Mouse (Mus musculus) neural tube, embryonic 15.5 days (tissue): Measurements from ENCODE around the gene Fbxw21. TPM values are rescaled to one million over a fixed set of nuclear protein-coding genes. Genes with fewer than 3 reads are reported as not detected.

Experiments used
- ATAC-seq: fragments of 200-750 bp; cut with Nextera tagmentation; 2 replicates; pipeline ENCODE4 v1.8.0; 2017; ENCODE audit warnings: mild to moderate bottlenecking, moderate TSS enrichment, moderate library complexity; ENCODE audit not compliant: low FRiP score
- H3K27ac ChIP-seq: fragments of 300-500 bp; sonication (generic); replicated peaks from 2 replicates; pipeline ENCODE4 v1.5.1; 2015; ENCODE audit warnings: mild to moderate bottlenecking, inconsistent platforms
- H3K27me3 ChIP-seq: fragments of 300-500 bp; sonication (generic); replicated peaks from 2 replicates; pipeline ENCODE4 v1.6.1; 2015; ENCODE audit warnings: inconsistent platforms
- H3K36me3 ChIP-seq: fragments of 300-500 bp; sonication (generic); 2 replicates; pipeline ENCODE4 v1.6.1; 2015; ENCODE audit warnings: inconsistent platforms
- H3K4me1 ChIP-seq: fragments of 300-500 bp; sonication (generic); 2 replicates; pipeline ENCODE4 v1.6.1; 2015; ENCODE audit warnings: inconsistent platforms
- H3K4me2 ChIP-seq: fragments of 300-500 bp; sonication (generic); 2 replicates; pipeline ENCODE4 v1.6.1; 2015; ENCODE audit warnings: inconsistent platforms, mild to moderate bottlenecking, moderate library complexity
- H3K4me3 ChIP-seq: fragments of 300-500 bp; sonication (generic); replicated peaks from 2 replicates; pipeline ENCODE4 v1.5.1; 2015; ENCODE audit warnings: mild to moderate bottlenecking, inconsistent platforms
- H3K9ac ChIP-seq: fragments of 300-500 bp; sonication (generic); replicated peaks from 2 replicates; pipeline ENCODE4 v1.6.1; 2015; ENCODE audit warnings: mild to moderate bottlenecking, inconsistent platforms
- H3K9me3 ChIP-seq: fragments of 300-500 bp; sonication (generic); replicated peaks from 2 replicates; pipeline ENCODE4 v1.6.1; 2016; ENCODE audit warnings: inconsistent platforms
- WGBS: fragments of 180-500 bp; shearing (Covaris S2); methylation state at CpG from one replicate; pipeline ENCODE4 v1.1.7; 2015; ENCODE audit warnings: mixed read lengths; 5-methylcytosine and 5-hydroxymethylcytosine counted together
- polyA plus RNA-seq: library from polyadenylated mRNA; unstranded; fragments of >200 nt; fragmentation: Nextera tagmentation; extraction: Ambion mirVana; gene quantifications from 2 replicates; pipeline ENCODE4 v1.2.1, GENCODE M21; 2015

Gene Fbxw21
- polyA plus RNA-seq, 1 experiment from 2014 or later = not detected

DNA sequence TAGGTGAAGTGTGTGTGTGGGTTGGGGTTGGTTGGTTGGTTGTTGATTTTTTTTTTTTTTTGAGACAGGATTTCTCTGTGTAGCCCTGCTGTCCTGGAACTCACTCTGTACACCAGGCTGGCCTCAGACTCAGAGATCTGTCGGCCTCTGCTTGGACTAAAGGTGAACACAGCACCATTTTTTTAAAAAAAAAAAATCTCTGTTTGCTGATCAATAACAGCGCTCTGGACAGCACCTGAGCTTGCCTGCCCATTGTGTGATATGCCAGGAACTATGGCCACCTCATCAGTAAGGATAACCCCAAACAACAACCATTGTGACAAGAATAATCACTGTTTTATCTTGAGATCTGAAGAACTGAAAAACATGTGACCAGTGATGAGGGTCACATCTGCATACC, 36.8 kb downstream of the Fbxw21 start:
- H3K9ac ChIP-seq = no peak overlapping the region
- no peak overlapping the region for H3K4me3 ChIP-seq
- no peak for ATAC-seq
- no peaks in the 10 kb centered on the region for H3K36me3 ChIP-seq
- 88% methylated on average over 2 of the region's 2 CpGs for WGBS
- H3K27ac ChIP-seq = no peak overlapping the region
- H3K4me2 ChIP-seq = no peak overlapping the region
- peaks cover 6% of the 10 kb centered on the region; the same call in 1 of the 2 replicates for H3K4me1 ChIP-seq
- H3K27me3 ChIP-seq = no peaks in the 10 kb centered on the region
- H3K9me3 ChIP-seq = no peaks in the 10 kb centered on the region

DNA sequence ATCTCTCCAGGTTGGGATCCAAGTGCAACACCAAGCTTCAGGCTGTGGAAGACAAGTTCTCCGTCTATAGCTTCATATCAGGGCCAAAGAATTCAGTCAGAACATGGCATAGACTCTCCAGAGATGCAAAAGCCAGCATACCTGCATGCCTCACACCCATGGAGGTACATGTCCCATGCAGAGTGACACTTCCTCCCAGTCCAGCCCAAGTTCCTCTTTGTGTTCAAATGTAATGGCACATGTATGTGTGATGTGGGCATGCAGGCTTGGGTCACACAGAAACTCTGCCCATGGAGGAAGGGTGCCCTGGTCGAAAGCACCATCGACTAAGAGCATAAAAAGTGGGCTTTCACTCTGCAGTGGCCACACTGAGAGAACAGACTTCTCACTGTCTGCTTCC, 37.7 kb downstream of the Fbxw21 start:
- Histone ChIP-seq H3K9ac (no peak overlapping the region), H3K4me2 (no peak overlapping the region), H3K4me1 (peaks cover 6% of the 10 kb centered on the region; the same call in 1 of the 2 replicates), H3K9me3 (no peaks in the 10 kb centered on the region), H3K4me3 (no peak overlapping the region), H3K27me3 (no peaks in the 10 kb centered on the region), H3K27ac (no peak overlapping the region), H3K36me3 (peaks cover 4% of the 10 kb centered on the region; the same call in 1 of the 2 replicates)
- WGBS = 89% methylated on average over 3 of the region's 3 CpGs
- no peak for ATAC-seq

GRCm38 (mm10) chr9:109123266-109123665, 38.6 kb downstream of the Fbxw21 start:
- no peak overlapping the region for H3K4me2 ChIP-seq
- peaks cover 13% of the 10 kb centered on the region for H3K36me3 ChIP-seq
- H3K27ac ChIP-seq = no peak overlapping the region
- 0 out of 2 replicates have a peak overlapping the region, but pooled peaks have one; percentile 17 for H3K9ac ChIP-seq
- no peaks in the 10 kb centered on the region for H3K9me3 ChIP-seq
- peaks cover 6% of the 10 kb centered on the region; the same call in 1 of the 2 replicates for H3K4me1 ChIP-seq
- H3K27me3 ChIP-seq = no peaks in the 10 kb centered on the region
- WGBS = 58% methylated on average over 6 of the region's 6 CpGs
- H3K4me3 ChIP-seq = no peak overlapping the region
- peak; percentile 28; the same call in 1 of the 2 replicates for ATAC-seq

GRCm38 (mm10) chr9:109122553-109123085, 39.2 kb downstream of the Fbxw21 start:
- 50% methylated on average over 2 of the region's 2 CpGs for WGBS
- no peak overlapping the region for H3K9ac ChIP-seq
- no peaks in the 10 kb centered on the region for H3K27me3 ChIP-seq
- H3K27ac ChIP-seq = no peak overlapping the region
- H3K9me3 ChIP-seq = no peaks in the 10 kb centered on the region
- peaks cover 19% of the 10 kb centered on the region for H3K36me3 ChIP-seq
- H3K4me2 ChIP-seq = no peak overlapping the region
- no peak overlapping the region for H3K4me3 ChIP-seq
- H3K4me1 ChIP-seq = peaks cover 6% of the 10 kb centered on the region; the same call in 1 of the 2 replicates
- peak; percentile 21; the same call in 1 of the 2 replicates for ATAC-seq

- Histone ChIP-seq H3K27ac (no peak overlapping the region), H3K4me3 (no peak overlapping the region), H3K4me1 (peaks cover 6% of the 10 kb centered on the region; the same call in 1 of the 2 replicates), H3K9me3 (no peaks in the 10 kb centered on the region), H3K36me3 (peaks cover 35% of the 10 kb centered on the region), H3K4me2 (no peak overlapping the region), H3K9ac (no peak overlapping the region), H3K27me3 (no peaks in the 10 kb centered on the region)
- no peak for ATAC-seq
- 90% methylated on average over 6 of the region's 6 CpGs for WGBS
Observed at GRCm38 (mm10) chr9:109120956-109121355, 40.9 kb downstream of the Fbxw21 start.

DNA sequence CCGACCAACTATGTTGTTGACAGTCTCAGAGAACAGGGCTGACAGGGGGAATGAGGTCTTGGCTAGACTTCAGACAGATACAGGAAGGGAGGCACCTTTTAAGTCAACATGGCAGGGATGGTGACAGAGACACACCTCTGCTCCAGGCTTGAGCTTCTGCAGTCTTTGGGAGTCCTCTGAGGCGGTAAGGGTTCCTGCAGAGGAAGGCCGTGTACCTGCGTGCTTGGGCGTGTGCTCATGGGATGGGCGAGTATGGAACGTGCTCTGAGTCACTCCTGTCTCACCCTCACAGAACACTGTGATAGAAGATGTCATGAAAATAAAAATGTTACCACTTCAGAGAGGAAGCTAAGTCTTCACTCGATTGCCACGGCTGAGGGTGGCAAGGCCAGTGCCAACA, 42.3 kb downstream of the Fbxw21 start:
- Histone ChIP-seq H3K4me2 (no peak overlapping the region), H3K4me3 (no peak overlapping the region), H3K9me3 (no peaks in the 10 kb centered on the region), H3K9ac (no peak overlapping the region), H3K36me3 (peaks cover 49% of the 10 kb centered on the region), H3K4me1 (peaks cover 6% of the 10 kb centered on the region; the same call in 1 of the 2 replicates), H3K27ac (no peak overlapping the region), H3K27me3 (no peaks in the 10 kb centered on the region)
- ATAC-seq = no peak
- WGBS = 92% methylated on average over 9 of the region's 9 CpGs

- Histone ChIP-seq H3K9me3 (no peaks in the 10 kb centered on the region), H3K4me3 (no peak overlapping the region), H3K4me1 (0 out of 2 replicates have a peak, but pooled peaks cover 2% of the 10 kb centered on the region), H3K27me3 (no peaks in the 10 kb centered on the region), H3K27ac (no peak overlapping the region), H3K4me2 (no peak overlapping the region), H3K36me3 (peaks cover 62% of the 10 kb centered on the region), H3K9ac (no peak overlapping the region)
- WGBS = 85% methylated on average over 4 of the region's 4 CpGs
- ATAC-seq = no peak
Observed at GRCm38 (mm10) chr9:109118106-109118505, 43.7 kb downstream of the Fbxw21 start.

- Histone ChIP-seq H3K36me3 (peaks cover 80% of the 10 kb centered on the region), H3K9me3 (no peaks in the 10 kb centered on the region), H3K4me2 (no peak overlapping the region), H3K4me3 (no peak overlapping the region), H3K4me1 (no peaks in the 10 kb centered on the region), H3K27me3 (no peaks in the 10 kb centered on the region), H3K9ac (no peak overlapping the region), H3K27ac (no peak overlapping the region)
- no peak for ATAC-seq
- WGBS = 94% methylated on average over 10 of the region's 10 CpGs
Observed at GRCm38 (mm10) chr9:109116205-109116604, 45.6 kb downstream of the Fbxw21 start.

DNA sequence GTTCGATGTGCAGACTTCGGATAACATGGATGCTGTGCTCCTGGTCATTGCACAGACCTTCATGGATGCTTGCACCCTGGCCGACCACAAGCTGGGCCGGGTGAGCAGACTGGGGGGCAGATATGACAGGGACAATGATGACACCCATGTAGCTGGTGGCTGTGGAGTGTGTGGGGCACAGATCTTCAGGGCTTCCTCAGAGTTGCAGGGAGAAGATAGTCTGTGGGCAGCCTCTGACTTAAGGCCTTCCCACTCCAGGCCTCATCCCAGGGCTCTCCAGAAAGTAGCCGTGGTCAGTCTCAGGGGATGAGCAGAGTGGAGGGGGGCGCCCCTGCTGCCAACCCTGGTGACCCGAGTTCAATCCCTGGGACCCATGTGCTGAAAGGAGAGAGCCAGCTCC, 47.0 kb downstream of the Fbxw21 start:
- Histone ChIP-seq H3K27me3 (no peaks in the 10 kb centered on the region), H3K9me3 (no peaks in the 10 kb centered on the region), H3K4me1 (no peaks in the 10 kb centered on the region), H3K4me3 (no peak overlapping the region), H3K9ac (no peak overlapping the region), H3K27ac (no peak overlapping the region), H3K36me3 (peaks cover 94% of the 10 kb centered on the region), H3K4me2 (no peak overlapping the region)
- 92% methylated on average over 7 of the region's 7 CpGs for WGBS
- ATAC-seq = no peak

DNA sequence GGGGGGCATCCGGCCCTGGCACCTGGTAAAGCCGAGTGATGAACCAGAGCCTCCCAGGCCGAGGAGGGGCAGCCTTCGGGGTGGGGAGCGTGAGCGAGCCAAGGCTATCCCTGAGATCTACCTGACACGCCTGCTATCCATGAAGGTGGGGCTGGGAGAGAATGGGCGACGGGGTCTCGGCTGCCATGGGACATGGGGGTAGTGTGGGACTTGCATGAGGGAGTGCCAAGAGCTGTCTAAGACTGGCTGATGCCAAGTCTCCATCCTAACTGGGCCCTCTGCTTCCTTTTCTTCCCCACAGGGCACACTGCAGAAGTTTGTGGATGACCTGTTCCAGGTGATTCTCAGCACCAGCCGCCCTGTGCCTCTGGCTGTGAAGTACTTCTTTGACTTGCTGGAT, 47.6 kb downstream of the Fbxw21 start:
- H3K36me3 ChIP-seq = peaks cover 96% of the 10 kb centered on the region
- ATAC-seq = no peak
- no peak overlapping the region for H3K9ac ChIP-seq
- WGBS = 93% methylated on average over 11 of the region's 11 CpGs
- no peaks in the 10 kb centered on the region for H3K27me3 ChIP-seq
- no peak overlapping the region for H3K4me3 ChIP-seq
- no peak overlapping the region for H3K4me2 ChIP-seq
- H3K27ac ChIP-seq = no peak overlapping the region
- H3K9me3 ChIP-seq = no peaks in the 10 kb centered on the region
- no peaks in the 10 kb centered on the region for H3K4me1 ChIP-seq

DNA sequence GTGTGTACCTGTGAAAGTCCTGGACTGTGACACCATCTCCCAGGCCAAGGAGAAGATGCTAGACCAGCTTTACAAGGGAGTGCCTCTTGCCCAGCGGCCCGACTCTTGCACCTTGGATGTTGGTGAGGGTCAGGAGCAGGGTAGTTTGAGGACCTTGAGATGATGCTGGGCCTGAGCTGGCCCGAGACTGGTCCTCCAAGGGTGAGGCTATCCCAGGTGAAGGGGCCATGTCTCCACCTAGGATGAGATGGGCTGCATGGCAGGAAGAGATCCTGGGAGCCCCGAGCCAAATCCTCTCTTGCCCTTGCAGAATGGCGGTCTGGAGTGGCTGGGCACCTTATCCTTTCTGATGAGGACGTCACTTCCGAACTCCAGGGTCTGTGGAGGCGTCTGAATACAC, 48.5 kb downstream of the Fbxw21 start:
- Histone ChIP-seq H3K36me3 (peaks cover 96% of the 10 kb centered on the region), H3K27ac (no peak overlapping the region), H3K9me3 (no peaks in the 10 kb centered on the region), H3K9ac (no peak overlapping the region), H3K27me3 (no peaks in the 10 kb centered on the region), H3K4me1 (no peaks in the 10 kb centered on the region), H3K4me3 (no peak overlapping the region), H3K4me2 (no peak overlapping the region)
- ATAC-seq = no peak
- 92% methylated on average over 8 of the region's 8 CpGs for WGBS

DNA sequence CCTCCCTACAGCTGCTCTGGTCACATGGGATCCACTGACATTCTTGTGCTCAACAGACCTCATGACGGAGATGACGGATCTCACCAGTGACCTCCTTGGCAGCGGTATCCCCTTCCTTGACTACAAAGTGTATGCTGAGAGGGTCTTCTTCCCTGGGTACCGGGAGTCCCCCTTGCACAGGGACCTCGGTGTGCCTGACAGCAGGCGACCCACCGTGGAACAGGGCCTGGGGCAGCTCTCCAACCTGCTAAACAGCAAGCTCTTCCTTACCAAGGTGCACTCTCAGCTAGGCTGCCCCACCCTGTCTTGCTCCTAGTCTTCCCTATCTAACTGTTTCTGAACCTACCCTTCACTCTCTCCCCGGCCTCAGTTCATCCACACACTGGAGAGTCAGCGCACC, 50.2 kb downstream of the Fbxw21 start:
- Histone ChIP-seq H3K9me3 (no peaks in the 10 kb centered on the region), H3K27ac (no peak overlapping the region), H3K9ac (no peak overlapping the region), H3K36me3 (peaks cover 88% of the 10 kb centered on the region), H3K4me1 (0 out of 2 replicates have a peak, but pooled peaks cover 5% of the 10 kb centered on the region), H3K4me3 (no peak overlapping the region), H3K27me3 (no peaks in the 10 kb centered on the region), H3K4me2 (no peak overlapping the region)
- 93% methylated on average over 9 of the region's 9 CpGs for WGBS
- no peak for ATAC-seq
